Mouse (Mus musculus): Measurements from ENCODE around the gene Emilin2. TPM values are rescaled to one million over a fixed set of nuclear protein-coding genes. Genes with fewer than 3 reads are reported as not detected.

Emilin2 gene
- polyA plus RNA-seq, 1 experiment from 2014 or later: 22.6 TPM

DNA sequence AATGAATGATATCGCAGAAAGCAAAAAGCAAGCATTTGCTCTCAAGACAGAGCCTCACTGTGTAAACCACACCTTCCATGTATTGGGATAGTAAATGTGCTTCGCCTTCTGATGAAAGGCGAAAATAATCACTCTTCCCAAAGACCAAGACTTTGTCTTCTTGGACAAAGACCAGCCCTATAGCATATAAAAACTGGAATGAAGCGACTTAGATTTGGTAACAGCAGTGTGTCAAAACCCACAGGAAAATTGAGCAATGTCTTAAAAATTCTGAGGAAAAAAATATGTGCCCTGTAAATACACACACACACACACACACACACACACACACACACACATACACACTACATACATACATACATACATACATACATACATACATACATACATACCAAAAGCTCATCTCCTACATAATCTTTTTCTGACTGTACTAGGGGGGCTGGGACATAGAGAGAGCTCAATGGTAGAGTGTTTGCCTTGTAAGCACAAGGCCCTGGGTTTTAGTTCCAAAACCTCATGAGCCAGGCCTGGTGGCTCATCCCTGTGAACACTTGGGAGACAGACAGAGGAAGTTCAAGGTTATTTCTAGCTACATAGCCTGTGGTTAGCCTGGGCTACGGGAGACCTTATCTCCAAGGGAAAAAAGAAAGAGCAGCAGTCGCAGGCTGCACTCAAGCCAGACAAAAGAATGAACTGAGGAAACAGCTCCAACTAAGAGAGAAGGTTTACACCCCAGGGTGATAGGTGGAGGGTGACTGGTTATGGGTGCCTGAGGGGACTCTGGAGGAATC lies 33.9 kb downstream of the Emilin2 start:
- no peak overlapping the region for H3K27ac ChIP-seq (replicated peaks)
- peaks cover 36% of the 10 kb centered on the region for H3K36me3 ChIP-seq
- no peaks in the 10 kb centered on the region for H3K4me1 ChIP-seq
- no peak for DNase-seq (ENCODE audit: low spot score)
- no peaks in the 10 kb centered on the region for H3K27me3 ChIP-seq (ENCODE audit: low read depth, poor library complexity, severe bottlenecking)
- H3K9me3 ChIP-seq (replicated peaks): no peaks in the 10 kb centered on the region; the same call in 1 of the 2 replicates
- no peak overlapping the region for H3K4me3 ChIP-seq
- WGBS: 90% methylated on average over 6 of the region's 6 CpGs

GRCm38 (mm10) chr17:71276771-71277170 lies 35.0 kb downstream of the Emilin2 start:
- Histone ChIP-seq H3K36me3 (peaks cover 45% of the 10 kb centered on the region), H3K4me1 (no peaks in the 10 kb centered on the region), H3K27me3 (ENCODE audit: low read depth, poor library complexity, severe bottlenecking) (no peaks in the 10 kb centered on the region), H3K9me3 (replicated peaks) (no peaks in the 10 kb centered on the region; the same call in 1 of the 2 replicates), H3K27ac (replicated peaks) (no peak overlapping the region), H3K4me3 (no peak overlapping the region)
- no peak for DNase-seq (ENCODE audit: low spot score)
- 90% methylated on average over 10 of the region's 10 CpGs for WGBS

DNA sequence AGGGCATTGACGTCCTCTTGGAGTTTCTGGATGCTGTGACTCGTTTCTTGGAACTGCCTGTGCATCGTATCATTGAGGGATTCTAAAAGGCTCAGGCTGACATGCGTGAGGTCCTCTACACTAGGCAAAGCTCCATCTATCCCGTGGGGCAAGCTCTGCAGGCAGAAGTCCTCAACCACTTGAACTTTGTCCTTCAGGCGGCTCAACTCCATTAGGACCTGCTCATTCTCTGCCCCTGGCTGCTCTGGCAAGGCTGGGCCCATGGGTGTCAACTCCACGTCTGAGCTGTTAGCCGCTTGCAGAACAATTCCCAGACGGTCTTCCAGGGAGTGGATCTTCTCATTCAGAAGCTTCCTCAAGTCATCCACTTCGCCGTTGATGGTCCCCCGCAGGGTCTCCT lies 37.9 kb downstream of the Emilin2 start:
- no peak for DNase-seq (ENCODE audit: low spot score)
- H3K27ac ChIP-seq (replicated peaks): no peak overlapping the region
- H3K36me3 ChIP-seq: peaks cover 37% of the 10 kb centered on the region
- no peaks in the 10 kb centered on the region for H3K27me3 ChIP-seq (ENCODE audit: low read depth, poor library complexity, severe bottlenecking)
- H3K4me3 ChIP-seq: no peak overlapping the region
- WGBS: 97% methylated on average over 12 of the region's 12 CpGs
- no peaks in the 10 kb centered on the region; the same call in 1 of the 2 replicates for H3K9me3 ChIP-seq (replicated peaks)
- no peaks in the 10 kb centered on the region for H3K4me1 ChIP-seq

GRCm38 (mm10) chr17:71268599-71268998 lies 43.2 kb downstream of the Emilin2 start:
- no peak for DNase-seq (ENCODE audit: low spot score)
- H3K27ac ChIP-seq (replicated peaks): no peak overlapping the region
- WGBS: 89% methylated on average over 3 of the region's 3 CpGs
- 0 out of 2 replicates have a peak, but pooled peaks cover 3% of the 10 kb centered on the region for H3K4me1 ChIP-seq
- no peak overlapping the region for H3K4me3 ChIP-seq
- peaks cover 19% of the 10 kb centered on the region for H3K36me3 ChIP-seq
- no peaks in the 10 kb centered on the region for H3K27me3 ChIP-seq (ENCODE audit: low read depth, poor library complexity, severe bottlenecking)
- H3K9me3 ChIP-seq (replicated peaks): no peaks in the 10 kb centered on the region

- H3K27ac ChIP-seq (replicated peaks): no peak overlapping the region
- no peak for DNase-seq (ENCODE audit: low spot score)
- WGBS: 90% methylated on average over 10 of the region's 10 CpGs
Observed at GRCm38 (mm10) chr17:71268152-71268551, 43.6 kb downstream of the Emilin2 start.

DNA sequence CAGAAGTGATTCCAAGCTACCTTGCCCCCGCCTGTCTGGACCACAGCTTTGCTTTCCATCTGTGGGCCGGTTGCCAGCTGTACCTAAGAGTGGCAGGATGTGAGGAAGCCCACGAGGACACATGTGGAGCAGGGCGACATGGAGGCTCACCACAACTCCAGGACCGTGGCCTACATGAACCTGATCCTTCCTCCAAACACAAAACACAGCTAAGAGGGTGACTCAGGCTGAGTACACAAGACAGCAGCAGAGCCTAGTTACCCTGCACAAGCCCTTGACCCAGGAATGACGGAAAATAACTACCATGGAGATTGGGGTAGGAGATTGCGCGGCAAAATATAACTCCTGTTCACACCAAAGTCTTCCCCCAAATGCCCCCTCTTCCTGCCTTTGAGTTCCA lies 44.4 kb downstream of the Emilin2 start:
- Histone ChIP-seq H3K4me1 (0 out of 2 replicates have a peak, but pooled peaks cover 3% of the 10 kb centered on the region), H3K9me3 (replicated peaks) (no peaks in the 10 kb centered on the region), H3K4me3 (no peak overlapping the region), H3K27me3 (ENCODE audit: low read depth, poor library complexity, severe bottlenecking) (no peaks in the 10 kb centered on the region), H3K27ac (replicated peaks) (no peak overlapping the region), H3K36me3 (peaks cover 7% of the 10 kb centered on the region; the same call in 1 of the 2 replicates)
- DNase-seq (ENCODE audit: low spot score): no peak
- 91% methylated on average over 8 of the region's 8 CpGs for WGBS

More at GRCm38 (mm10) chr17:71268152-71268551, 43.6 kb downstream of the Emilin2 start:
- Histone ChIP-seq H3K27me3 (ENCODE audit: low read depth, poor library complexity, severe bottlenecking) (no peaks in the 10 kb centered on the region), H3K9me3 (replicated peaks) (no peaks in the 10 kb centered on the region), H3K36me3 (peaks cover 15% of the 10 kb centered on the region), H3K4me1 (0 out of 2 replicates have a peak, but pooled peaks cover 3% of the 10 kb centered on the region), H3K4me3 (no peak overlapping the region)

GRCm38 (mm10) chr17:71265336-71266051 lies 46.3 kb downstream of the Emilin2 start:
- WGBS: 79% methylated on average over 5 of the region's 5 CpGs
- no peak for DNase-seq (ENCODE audit: low spot score)
- no peaks in the 10 kb centered on the region for H3K9me3 ChIP-seq (replicated peaks)
- no peak overlapping the region for H3K27ac ChIP-seq (replicated peaks)
- H3K4me3 ChIP-seq: no peak overlapping the region
- H3K4me1 ChIP-seq: 0 out of 2 replicates have a peak, but pooled peaks cover 3% of the 10 kb centered on the region
- no peaks in the 10 kb centered on the region for H3K27me3 ChIP-seq (ENCODE audit: low read depth, poor library complexity, severe bottlenecking)
- no peaks in the 10 kb centered on the region for H3K36me3 ChIP-seq

DNA sequence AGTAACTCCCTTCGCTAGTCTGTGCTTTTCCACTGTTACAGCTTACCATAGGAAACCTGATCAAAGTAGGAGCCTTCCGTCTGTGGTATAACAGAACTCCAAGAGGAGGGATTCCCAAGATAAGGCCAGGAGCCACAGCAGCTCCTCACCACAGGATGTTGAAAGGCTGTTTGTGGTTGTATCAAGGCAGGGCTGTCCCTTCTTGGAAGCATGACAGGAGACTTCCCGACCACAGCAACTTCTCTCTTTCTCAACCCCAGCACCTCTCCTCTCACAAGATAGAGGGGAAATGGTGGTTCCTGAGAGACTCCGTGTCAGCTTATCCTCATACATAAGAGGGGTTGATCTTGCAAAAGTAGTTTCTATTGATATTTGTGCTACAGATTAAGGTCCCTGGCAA lies 47.0 kb downstream of the Emilin2 start:
- 78% methylated on average over 4 of the region's 4 CpGs for WGBS
- no peaks in the 10 kb centered on the region for H3K27me3 ChIP-seq (ENCODE audit: low read depth, poor library complexity, severe bottlenecking)
- 0 out of 2 replicates have a peak, but pooled peaks cover 3% of the 10 kb centered on the region for H3K4me1 ChIP-seq
- no peaks in the 10 kb centered on the region for H3K36me3 ChIP-seq
- H3K27ac ChIP-seq (replicated peaks): no peak overlapping the region
- H3K9me3 ChIP-seq (replicated peaks): no peaks in the 10 kb centered on the region
- no peak overlapping the region for H3K4me3 ChIP-seq
- DNase-seq (ENCODE audit: low spot score): no peak

DNA sequence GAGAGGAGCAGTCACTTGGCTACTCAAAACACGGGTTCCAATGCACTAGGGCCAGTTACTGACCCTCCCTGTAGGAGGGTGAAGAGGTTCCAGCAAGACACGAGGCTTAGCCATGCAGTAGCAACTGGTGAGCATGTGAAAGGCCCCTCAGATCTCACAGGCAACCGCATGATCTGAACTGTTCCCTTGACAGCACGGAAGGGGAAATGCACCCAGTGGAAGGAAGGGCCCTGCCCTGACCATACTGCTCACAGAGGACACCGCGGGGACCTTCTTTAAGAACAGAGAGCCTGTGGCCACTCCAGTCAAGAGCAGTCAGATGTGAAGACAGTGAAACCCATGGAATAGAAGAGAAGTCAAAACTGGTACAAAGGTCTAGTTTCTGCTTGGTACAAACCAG lies 48.6 kb downstream of the Emilin2 start:
- Histone ChIP-seq H3K9me3 (replicated peaks) (no peaks in the 10 kb centered on the region), H3K27ac (replicated peaks) (no peak overlapping the region), H3K4me1 (0 out of 2 replicates have a peak, but pooled peaks cover 3% of the 10 kb centered on the region), H3K27me3 (ENCODE audit: low read depth, poor library complexity, severe bottlenecking) (no peaks in the 10 kb centered on the region), H3K4me3 (no peak overlapping the region), H3K36me3 (no peaks in the 10 kb centered on the region)
- DNase-seq (ENCODE audit: low spot score): no peak
- WGBS: 85% methylated on average over 6 of the region's 6 CpGs

GRCm38 (mm10) chr17:71260658-71261057 lies 51.1 kb downstream of the Emilin2 start:
- H3K36me3 ChIP-seq: peaks cover 7% of the 10 kb centered on the region; the same call in 1 of the 2 replicates
- no peak overlapping the region for H3K4me3 ChIP-seq
- DNase-seq (ENCODE audit: low spot score): no peak
- no peaks in the 10 kb centered on the region for H3K9me3 ChIP-seq (replicated peaks)
- H3K27me3 ChIP-seq (ENCODE audit: low read depth, poor library complexity, severe bottlenecking): no peaks in the 10 kb centered on the region
- WGBS: 40% methylated on average over 3 of the region's 3 CpGs
- H3K4me1 ChIP-seq: 0 out of 2 replicates have a peak, but pooled peaks cover 3% of the 10 kb centered on the region
- H3K27ac ChIP-seq (replicated peaks): no peak overlapping the region

DNA sequence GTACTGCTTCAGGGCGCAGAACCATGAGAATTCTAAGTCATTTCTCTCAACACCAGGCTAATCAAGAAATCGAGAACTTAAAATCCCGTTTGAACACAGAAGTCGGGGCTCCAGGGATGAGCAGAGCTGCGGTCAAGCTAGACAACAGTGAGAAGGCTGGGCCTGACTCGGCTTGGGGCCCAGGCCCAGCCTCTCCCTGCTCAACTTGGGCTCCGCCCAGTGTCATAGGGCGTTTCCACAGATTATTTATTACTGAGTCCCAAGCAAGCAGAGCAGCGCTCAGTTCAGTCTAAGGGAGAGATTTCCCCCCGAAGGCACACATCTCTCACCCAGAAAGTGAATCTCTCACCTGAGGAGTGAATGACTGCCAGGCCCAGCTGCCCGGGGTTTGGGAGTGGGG lies 52.1 kb downstream of the Emilin2 start:
- Histone ChIP-seq H3K4me1 (no peaks in the 10 kb centered on the region), H3K9me3 (replicated peaks) (no peaks in the 10 kb centered on the region), H3K27ac (replicated peaks) (no peak overlapping the region), H3K4me3 (no peak overlapping the region), H3K27me3 (ENCODE audit: low read depth, poor library complexity, severe bottlenecking) (no peaks in the 10 kb centered on the region), H3K36me3 (peaks cover 7% of the 10 kb centered on the region; the same call in 1 of the 2 replicates)
- WGBS: 90% methylated on average over 11 of the region's 11 CpGs
- no peak for DNase-seq (ENCODE audit: low spot score)

GRCm38 (mm10) chr17:71256806-71257536 lies 54.8 kb downstream of the Emilin2 start:
- no peaks in the 10 kb centered on the region for H3K27me3 ChIP-seq (ENCODE audit: low read depth, poor library complexity, severe bottlenecking)
- no peak overlapping the region for H3K27ac ChIP-seq (replicated peaks)
- no peak for DNase-seq (ENCODE audit: low spot score)
- H3K4me3 ChIP-seq: no peak overlapping the region
- WGBS: 91% methylated on average over 13 of the region's 13 CpGs
- H3K36me3 ChIP-seq: peaks cover 32% of the 10 kb centered on the region
- no peaks in the 10 kb centered on the region for H3K4me1 ChIP-seq
- no peaks in the 10 kb centered on the region for H3K9me3 ChIP-seq (replicated peaks)
